Mouse (Mus musculus) neural tube, embryonic 12.5 days (tissue): ENCODE measurements around the gene Kcnq4. TPM values are rescaled to one million over a fixed set of nuclear protein-coding genes. Genes with fewer than 3 reads are reported as not detected.
A peak's percentile ranks its signal among the peaks of the same experiment; 100 is the strongest.

ENCODE experiments used
- ATAC-seq: fragments of 200-750 bp; cut with Nextera tagmentation; 2 replicates; pipeline ENCODE4 v1.8.0; 2017; ENCODE audit warnings: low read depth, mild to moderate bottlenecking, moderate TSS enrichment, moderate library complexity; ENCODE audit not compliant: low FRiP score
- H3K27ac ChIP-seq: fragments of 300-500 bp; sonication (generic); 2 replicates; pipeline ENCODE4 v1.5.1; 2016
- H3K27me3 ChIP-seq: fragments of 300-500 bp; sonication (generic); replicated peaks from 2 replicates; pipeline ENCODE4 v1.6.1; 2016; ENCODE audit warnings: mild to moderate bottlenecking
- H3K36me3 ChIP-seq: fragments of 300-500 bp; sonication (generic); 2 replicates; pipeline ENCODE4 v1.6.1; 2016; ENCODE audit warnings: mild to moderate bottlenecking
- H3K4me1 ChIP-seq: fragments of 300-500 bp; sonication (generic); 2 replicates; pipeline ENCODE4 v1.6.1; 2016
- H3K4me2 ChIP-seq: fragments of 300-500 bp; sonication (generic); replicated peaks from 2 replicates; pipeline ENCODE4 v1.6.1; 2016; ENCODE audit warnings: mild to moderate bottlenecking
- H3K4me3 ChIP-seq: fragments of 300-500 bp; sonication (generic); 2 replicates; pipeline ENCODE4 v1.5.1; 2016
- H3K9ac ChIP-seq: fragments of 300-500 bp; sonication (generic); 2 replicates; pipeline ENCODE4 v1.6.1; 2016; ENCODE audit warnings: mild to moderate bottlenecking
- H3K9me3 ChIP-seq: fragments of 300-500 bp; sonication (generic); 2 replicates; pipeline ENCODE4 v1.6.1; 2016; ENCODE audit warnings: mild to moderate bottlenecking
- WGBS: fragments of 180-500 bp; shearing (Covaris S2); methylation state at CpG from one replicate; pipeline ENCODE4 v1.1.7; 2016; 5-methylcytosine and 5-hydroxymethylcytosine counted together
- polyA plus RNA-seq: library from polyadenylated mRNA; unstranded; fragments of >200 nt; fragmentation: Nextera tagmentation; extraction: Ambion mirVana; gene quantifications from 2 replicates; pipeline ENCODE4 v1.2.1, GENCODE M21; 2016

Kcnq4 gene
- polyA plus RNA-seq, 1 experiment from 2014 or later, result 5.0 TPM

GRCm38 (mm10) chr4:120719152-120719551 is 29.3 kb downstream of the Kcnq4 start:
- Histone ChIP-seq H3K27ac (no peak overlapping the region), H3K4me2 (no peak overlapping the region), H3K4me1 (peaks cover 15% of the 10 kb centered on the region), H3K4me3 (no peak overlapping the region), H3K27me3 (peaks cover 24% of the 10 kb centered on the region), H3K9me3 (no peaks in the 10 kb centered on the region), H3K9ac (no peak overlapping the region), H3K36me3 (no peaks in the 10 kb centered on the region)
- WGBS, result 50% methylated on average over 5 of the region's 5 CpGs
- no peak for ATAC-seq

GRCm38 (mm10) chr4:120717591-120717990 is 30.8 kb downstream of the Kcnq4 start:
- Histone ChIP-seq H3K9ac (no peak overlapping the region), H3K4me2 (no peak overlapping the region), H3K36me3 (no peaks in the 10 kb centered on the region), H3K9me3 (no peaks in the 10 kb centered on the region), H3K27me3 (peaks cover 24% of the 10 kb centered on the region), H3K4me3 (no peak overlapping the region), H3K4me1 (peaks cover 21% of the 10 kb centered on the region), H3K27ac (no peak overlapping the region)
- no peak for ATAC-seq
- WGBS, result 75% methylated on average over 8 of the region's 8 CpGs

GRCm38 (mm10) chr4:120716765-120717164 is 31.6 kb downstream of the Kcnq4 start:
- Histone ChIP-seq H3K4me1 (peaks cover 21% of the 10 kb centered on the region), H3K9me3 (no peaks in the 10 kb centered on the region), H3K36me3 (no peaks in the 10 kb centered on the region), H3K4me2 (peak overlapping the region; percentile 60), H3K9ac (no peak overlapping the region), H3K27ac (no peak overlapping the region), H3K4me3 (peak overlapping the region; percentile 22; the same call in 1 of the 2 replicates), H3K27me3 (peaks cover 24% of the 10 kb centered on the region)
- 18% methylated on average over 12 of the region's 12 CpGs for WGBS
- no peak for ATAC-seq

GRCm38 (mm10) chr4:120716141-120716571 is 32.3 kb downstream of the Kcnq4 start:
- Histone ChIP-seq H3K4me3 (peak overlapping the region; percentile 22), H3K4me1 (peaks cover 21% of the 10 kb centered on the region), H3K36me3 (no peaks in the 10 kb centered on the region), H3K27ac (no peak overlapping the region), H3K4me2 (peak overlapping the region; percentile 60), H3K9ac (no peak overlapping the region), H3K27me3 (peaks cover 24% of the 10 kb centered on the region), H3K9me3 (no peaks in the 10 kb centered on the region)
- 1% methylated on average over 12 of the region's 12 CpGs for WGBS
- ATAC-seq, result peak; percentile 69

DNA sequence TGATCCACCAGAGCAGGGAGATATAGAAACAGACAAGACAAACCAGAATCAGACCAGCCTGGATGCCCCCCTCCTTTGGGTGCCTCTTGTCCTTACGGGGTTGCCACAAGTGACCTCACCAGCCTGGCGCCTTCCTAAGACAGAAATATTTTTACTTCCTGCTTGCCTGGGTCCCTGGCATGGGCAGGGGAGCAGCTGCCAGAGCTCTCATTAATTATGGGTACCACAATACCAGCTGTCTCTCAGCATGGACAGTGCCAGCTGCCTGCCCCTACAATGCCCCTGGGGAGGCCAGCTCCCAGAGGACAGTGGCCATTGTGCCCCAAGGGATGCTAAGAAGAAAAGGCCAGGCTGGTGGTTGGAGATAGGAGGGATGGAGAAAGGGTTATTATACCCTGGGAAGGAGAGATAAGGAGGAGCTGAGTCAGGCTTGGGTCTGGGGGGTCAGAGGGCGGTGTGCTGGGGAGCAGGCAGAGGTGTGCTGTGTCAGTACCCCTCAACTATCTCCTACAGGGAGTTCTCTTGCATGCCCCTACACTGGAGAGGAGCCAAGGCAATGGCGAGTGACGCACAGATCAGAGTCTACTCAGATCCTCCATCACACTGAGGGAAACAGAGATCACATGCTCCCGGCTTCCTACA is 34.4 kb downstream of the Kcnq4 start:
- Histone ChIP-seq H3K27ac (no peak overlapping the region), H3K4me1 (peaks cover 21% of the 10 kb centered on the region), H3K4me2 (no peak overlapping the region), H3K4me3 (no peak overlapping the region), H3K27me3 (peaks cover 28% of the 10 kb centered on the region), H3K9me3 (no peaks in the 10 kb centered on the region), H3K36me3 (no peaks in the 10 kb centered on the region), H3K9ac (no peak overlapping the region)
- 81% methylated on average over 6 of the region's 6 CpGs for WGBS
- ATAC-seq, result no peak

DNA sequence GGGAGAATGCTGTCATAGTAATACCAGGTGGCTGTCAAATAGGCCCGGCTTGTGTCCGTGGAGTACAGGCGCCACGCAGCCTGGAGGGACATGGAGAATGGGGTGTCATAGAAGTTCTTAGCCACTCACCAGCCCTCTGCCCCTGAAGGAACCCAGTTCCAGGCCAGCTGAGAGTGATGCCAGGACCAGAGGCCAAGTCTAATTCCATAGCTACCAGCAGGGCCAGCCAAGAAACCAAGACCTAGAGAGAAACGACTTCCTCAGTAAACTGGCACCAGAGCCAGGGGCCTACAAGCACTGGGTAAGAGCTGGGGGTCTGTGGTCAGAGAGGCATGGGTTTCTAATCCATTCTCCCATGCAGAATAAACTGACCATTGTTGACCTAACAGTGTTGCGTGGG is 35.4 kb downstream of the Kcnq4 start:
- H3K4me3 ChIP-seq, result no peak overlapping the region
- 91% methylated on average over 6 of the region's 6 CpGs for WGBS
- no peak overlapping the region for H3K9ac ChIP-seq
- H3K4me2 ChIP-seq, result no peak overlapping the region
- no peak overlapping the region for H3K27ac ChIP-seq
- H3K27me3 ChIP-seq, result peaks cover 25% of the 10 kb centered on the region
- no peak for ATAC-seq
- peaks cover 26% of the 10 kb centered on the region for H3K4me1 ChIP-seq
- no peaks in the 10 kb centered on the region for H3K9me3 ChIP-seq
- no peaks in the 10 kb centered on the region for H3K36me3 ChIP-seq

- Histone ChIP-seq H3K9ac (no peak overlapping the region), H3K4me3 (no peak overlapping the region), H3K27me3 (peaks cover 18% of the 10 kb centered on the region), H3K36me3 (no peaks in the 10 kb centered on the region), H3K4me1 (peaks cover 26% of the 10 kb centered on the region), H3K4me2 (no peak overlapping the region), H3K27ac (no peak overlapping the region), H3K9me3 (no peaks in the 10 kb centered on the region)
- ATAC-seq, result no peak
- WGBS, result 75% methylated on average over 12 of the region's 12 CpGs
Measured at GRCm38 (mm10) chr4:120712236-120712635, 36.2 kb downstream of the Kcnq4 start.

GRCm38 (mm10) chr4:120702511-120702910 is 45.9 kb downstream of the Kcnq4 start:
- H3K9me3 ChIP-seq, result no peaks in the 10 kb centered on the region
- ATAC-seq, result no peak
- H3K4me2 ChIP-seq, result no peak overlapping the region
- peaks cover 29% of the 10 kb centered on the region for H3K27me3 ChIP-seq
- WGBS, result 93% methylated on average over 2 of the region's 2 CpGs
- 0 out of 2 replicates have a peak, but pooled peaks cover 6% of the 10 kb centered on the region for H3K4me1 ChIP-seq
- H3K9ac ChIP-seq, result no peak overlapping the region
- no peak overlapping the region for H3K27ac ChIP-seq
- no peak overlapping the region for H3K4me3 ChIP-seq
- no peaks in the 10 kb centered on the region for H3K36me3 ChIP-seq

DNA sequence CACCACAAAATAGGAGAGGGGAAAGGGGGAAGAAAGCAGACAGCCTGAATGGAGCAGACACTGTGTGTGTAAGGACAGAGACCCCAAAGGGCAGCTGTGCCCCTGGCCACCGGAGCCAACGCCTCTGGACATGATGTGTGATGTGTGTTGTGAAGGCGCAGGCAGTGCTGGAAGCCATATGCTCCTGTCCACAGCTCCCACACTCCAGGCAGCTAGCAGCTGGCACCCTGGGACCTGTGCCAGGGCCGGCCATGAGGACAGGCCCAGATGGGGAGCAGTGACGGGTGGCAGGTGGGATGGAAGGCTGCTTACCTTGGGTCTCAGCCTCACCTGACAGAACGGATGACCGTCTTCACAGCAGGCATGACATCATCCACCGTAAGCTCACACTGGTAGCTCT is 46.4 kb downstream of the Kcnq4 start:
- Histone ChIP-seq H3K4me3 (no peak overlapping the region), H3K9me3 (no peaks in the 10 kb centered on the region), H3K4me2 (no peak overlapping the region), H3K36me3 (no peaks in the 10 kb centered on the region), H3K27me3 (peaks cover 33% of the 10 kb centered on the region), H3K27ac (no peak overlapping the region), H3K4me1 (0 out of 2 replicates have a peak, but pooled peaks cover 6% of the 10 kb centered on the region), H3K9ac (no peak overlapping the region)
- ATAC-seq, result no peak
- 90% methylated on average over 8 of the region's 8 CpGs for WGBS

DNA sequence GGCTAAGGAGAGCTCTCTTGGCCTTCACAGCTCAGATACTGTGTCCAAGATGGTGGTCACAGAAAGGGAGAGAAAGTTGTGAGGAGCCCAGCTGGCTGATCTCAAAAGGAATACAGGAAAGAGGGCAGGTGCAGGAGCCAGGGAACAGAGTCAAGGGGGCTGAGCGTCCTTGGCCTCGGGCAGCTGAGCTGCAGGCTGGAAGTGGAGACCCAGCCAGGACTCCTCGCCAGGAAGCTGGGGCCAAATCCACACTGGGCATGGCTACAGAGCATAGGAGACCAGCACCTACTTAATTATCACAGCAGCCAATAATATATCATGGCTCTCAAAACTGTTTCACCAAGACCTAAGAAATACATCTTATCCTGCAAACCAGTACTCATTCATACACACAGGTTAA is 47.2 kb downstream of the Kcnq4 start:
- 0 out of 2 replicates have a peak, but pooled peaks cover 6% of the 10 kb centered on the region for H3K4me1 ChIP-seq
- 85% methylated on average over 3 of the region's 3 CpGs for WGBS
- ATAC-seq, result no peak
- H3K9me3 ChIP-seq, result no peaks in the 10 kb centered on the region
- H3K4me3 ChIP-seq, result no peak overlapping the region
- H3K4me2 ChIP-seq, result no peak overlapping the region
- no peak overlapping the region for H3K9ac ChIP-seq
- peaks cover 41% of the 10 kb centered on the region for H3K27me3 ChIP-seq
- no peaks in the 10 kb centered on the region for H3K36me3 ChIP-seq
- no peak overlapping the region for H3K27ac ChIP-seq

GRCm38 (mm10) chr4:120697799-120698484 is 50.5 kb downstream of the Kcnq4 start:
- whole genome bisulfite sequencing, result 14% methylated on average over 35 of the region's 35 CpGs
- no peak for ATAC-seq
- H3K9ac ChIP-seq, result no peak overlapping the region
- H3K27me3 ChIP-seq, result peaks cover 39% of the 10 kb centered on the region
- peak overlapping the region; percentile 33 for H3K4me2 ChIP-seq
- H3K9me3 ChIP-seq, result no peaks in the 10 kb centered on the region
- no peak overlapping the region for H3K27ac ChIP-seq
- H3K36me3 ChIP-seq, result no peaks in the 10 kb centered on the region
- H3K4me1 ChIP-seq, result 0 out of 2 replicates have a peak, but pooled peaks cover 6% of the 10 kb centered on the region
- no peak overlapping the region for H3K4me3 ChIP-seq

- Histone ChIP-seq H3K4me1 (0 out of 2 replicates have a peak, but pooled peaks cover 6% of the 10 kb centered on the region), H3K4me3 (no peak overlapping the region), H3K4me2 (no peak overlapping the region), H3K27ac (no peak overlapping the region), H3K27me3 (peaks cover 37% of the 10 kb centered on the region), H3K36me3 (no peaks in the 10 kb centered on the region), H3K9ac (no peak overlapping the region), H3K9me3 (no peaks in the 10 kb centered on the region)
- no peak for ATAC-seq
- 86% methylated on average over 8 of the region's 8 CpGs for WGBS
Measured at GRCm38 (mm10) chr4:120697353-120697752, 51.1 kb downstream of the Kcnq4 start.
